Mouse (Mus musculus) megakaryocyte, embryonic 14.5 days (primary cell): ENCODE measurements around the gene Dars.

Source experiments
- FLI1 ChIP-seq: IDR thresholded peaks from 2 replicates; pipeline ENCODE4 v1.6.1; 2012; ENCODE audit warnings: low read length, inconsistent platforms, mixed read lengths
- GATA1 ChIP-seq: IDR thresholded peaks from 3 replicates; pipeline ENCODE4 v1.6.1; 2012; ENCODE audit warnings: mixed read lengths, low read length, inconsistent platforms, borderline replicate concordance

DNA sequence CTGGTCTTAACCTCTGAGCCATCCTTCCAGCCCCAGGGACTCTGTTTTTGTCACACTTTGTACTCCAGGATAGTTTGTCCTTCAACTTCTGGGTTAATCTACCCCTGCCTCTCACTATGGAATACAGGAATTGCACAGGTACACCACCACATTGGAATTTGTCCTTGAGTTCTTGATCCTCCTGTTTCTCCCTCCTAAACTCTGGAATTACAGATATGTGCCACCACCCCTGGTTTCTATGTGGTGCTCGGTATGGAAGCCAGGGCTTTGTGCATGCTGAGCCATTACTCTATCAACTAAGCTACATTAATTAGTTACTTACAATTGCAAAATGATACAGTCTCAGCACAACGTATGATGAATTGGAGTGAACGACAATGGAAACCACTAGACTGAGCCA, 41.8 kb upstream of the Dars start:
- TF ChIP-seq GATA1, result no peak
- TF ChIP-seq FLI1, result no peak
